Mouse (Mus musculus) E14TG2a.4 (cell line): ENCODE results near the gene Rhox2f.
"Not testable (repeated sequence)": the region's sequence is repeated elsewhere in the genome, so short reads cannot be mapped to it uniquely, and the experiment has no call there.

Source experiments
- CTCF ChIP-seq: conservative IDR thresholded peaks from 2 replicates; pipeline ENCODE4 v1.5.1; 2014; ENCODE audit warnings: low read length
- NANOG ChIP-seq: IDR thresholded peaks from 2 replicates; pipeline ENCODE4 v1.6.1; 2014; ENCODE audit warnings: borderline replicate concordance, low read length, mixed read lengths
- POU5F1 ChIP-seq: IDR thresholded peaks from 2 replicates; pipeline ENCODE4 v1.6.1; 2014; ENCODE audit warnings: low read length, borderline replicate concordance

GRCm38 (mm10) chrX:37580692-37581091 is 9.5 kb downstream of the Rhox2f start, which contains the start of gene Rhox3f:
- TF ChIP-seq CTCF, NANOG, POU5F1: not testable (repeated sequence)
